Comparison of ENCODE assay signal across 8 mouse cellular contexts in the genomic region with DNA sequence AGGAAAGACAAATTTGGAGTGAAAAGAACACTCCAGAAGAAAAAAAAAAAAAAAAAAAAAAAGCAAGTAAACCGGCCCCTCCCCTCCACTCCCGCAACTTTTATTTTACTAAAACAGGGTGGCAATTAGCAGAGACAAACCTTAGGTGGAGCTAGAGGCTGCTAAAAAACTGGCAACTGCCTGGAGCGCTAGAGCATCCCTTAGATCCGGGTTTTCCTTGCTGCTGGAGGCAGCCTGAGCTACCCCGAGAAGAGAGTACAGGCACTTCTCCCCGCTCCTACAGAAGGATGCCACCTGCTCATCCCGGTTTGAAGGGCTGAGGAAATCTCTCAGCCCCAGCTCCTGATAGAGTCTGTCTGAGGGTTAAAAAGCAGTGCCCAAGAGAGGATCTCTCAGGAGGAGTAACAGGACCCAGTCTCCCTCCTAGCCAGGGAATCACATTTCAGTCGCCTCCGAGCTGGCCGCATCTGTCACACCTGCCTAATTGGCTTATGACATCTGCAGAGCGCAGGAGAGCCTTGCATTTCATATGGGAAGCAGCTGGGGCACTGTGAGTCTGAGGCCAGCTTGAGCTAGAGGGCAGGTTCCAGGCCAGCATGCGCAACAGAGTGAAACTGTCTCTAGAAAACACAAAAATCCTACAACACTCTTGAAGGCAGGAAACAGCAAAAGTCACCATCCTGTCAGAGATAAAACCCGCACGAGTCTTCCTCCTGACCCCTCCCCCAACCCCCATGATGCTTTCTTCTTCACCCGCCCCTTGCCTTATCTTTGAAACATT. TPM values are rescaled to one million over a fixed set of nuclear protein-coding genes. Genes with fewer than 3 reads are reported as not detected.
DNase-seq lines count a peak whose midpoint lies in the region; ATAC-seq and TF ChIP-seq lines count a peak whose summit lies in the region.

No protein-coding gene starts in this region.

- no peaks in the 10 kb centered on the region for H3K27me3 ChIP-seq in embryonic facial prominence, embryonic 12.5 days
- no peaks in the 10 kb centered on the region for H3K27me3 ChIP-seq in heart, embryonic 14.5 days (ENCODE audit: control insufficient read depth, insufficient read depth, low read length)
- no peaks in the 10 kb centered on the region for H3K27me3 ChIP-seq in liver, embryonic 14.5 days (ENCODE audit: control insufficient read depth, insufficient read depth, low read length)
- H3K27me3 ChIP-seq in neural tube, embryonic 12.5 days (replicated peaks): no peaks in the 10 kb centered on the region

- peaks cover 4% of the 10 kb centered on the region; the same call in 1 of the 2 replicates for H3K36me3 ChIP-seq in embryonic facial prominence, embryonic 12.5 days
- peaks cover 4% of the 10 kb centered on the region for H3K36me3 ChIP-seq in heart, embryonic 14.5 days (ENCODE audit: control insufficient read depth, insufficient read depth, low read length)
- no peaks in the 10 kb centered on the region; the same call in 1 of the 2 replicates for H3K36me3 ChIP-seq in liver, embryonic 14.5 days (replicated peaks; ENCODE audit: control insufficient read depth, insufficient read depth, low read depth)
- H3K36me3 ChIP-seq in neural tube, embryonic 12.5 days: peaks cover under 1% of the 10 kb centered on the region; the same call in 1 of the 2 replicates

- H3K4me2 ChIP-seq in embryonic facial prominence, embryonic 12.5 days (replicated peaks): peak overlapping the region; percentile 42
- H3K4me2 ChIP-seq in heart, embryonic 14.5 days (ENCODE audit: low read length): peak overlapping the region; percentile 58
- peak overlapping the region; percentile 59 for H3K4me2 ChIP-seq in liver, embryonic 14.5 days (ENCODE audit: low read depth)
- H3K4me2 ChIP-seq in neural tube, embryonic 12.5 days (replicated peaks): peak overlapping the region; percentile 44

- no peak for TF ChIP-seq EP300 in liver, embryonic 14.5 days (IDR thresholded peaks at IDR 0.05; ENCODE audit: low read depth)

- 0 out of 2 replicates have a peak overlapping the region, but pooled peaks have one; percentile 18 for H3K4me3 ChIP-seq in embryonic facial prominence, embryonic 12.5 days
- H3K4me3 ChIP-seq in heart, embryonic 14.5 days (ENCODE audit: control insufficient read depth in 1 of 2, insufficient read depth in 1 of 2, low read depth in 1 of 2, low read length in 2 of 2): peak overlapping the region; percentile 5 to 22; a peak in 2 of 4 replicates
- H3K4me3 ChIP-seq in liver, embryonic 14.5 days (ENCODE audit: insufficient read depth in 1 of 2, low read depth in 2 of 2, low read length in 2 of 2): peak overlapping the region; percentile 35 to 55
- no peak overlapping the region for H3K4me3 ChIP-seq in neural tube, embryonic 12.5 days

- H3K27ac ChIP-seq in embryonic facial prominence, embryonic 12.5 days: no peak overlapping the region
- peak overlapping the region in 1 of 2 experiments; percentile 58; a peak in 1 of 4 replicates for H3K27ac ChIP-seq in heart, embryonic 14.5 days (replicated peaks in 1 of 2; ENCODE audit: control insufficient read depth in 1 of 2, insufficient read depth in 1 of 2, low read depth in 2 of 2, low read length in 2 of 2)
- no peak overlapping the region for H3K27ac ChIP-seq in liver, embryonic 14.5 days
- H3K27ac ChIP-seq in neural tube, embryonic 12.5 days: no peak overlapping the region

- no peak overlapping the region for H3K9ac ChIP-seq in embryonic facial prominence, embryonic 12.5 days
- peak overlapping the region; percentile 57 for H3K9ac ChIP-seq in heart, embryonic 14.5 days (ENCODE audit: low read length)
- H3K9ac ChIP-seq in liver, embryonic 14.5 days (replicated peaks): no peak overlapping the region
- no peak overlapping the region for H3K9ac ChIP-seq in neural tube, embryonic 12.5 days

- TF ChIP-seq CTCF in liver, embryonic 14.5 days (IDR thresholded peaks at IDR 0.05; ENCODE audit: low read depth): peak; percentile 53

- peaks cover 7% of the 10 kb centered on the region for H3K4me1 ChIP-seq in embryonic facial prominence, embryonic 12.5 days
- peaks cover 25 to 39% of the 10 kb centered on the region in 2 experiments for H3K4me1 ChIP-seq in heart, embryonic 14.5 days (ENCODE audit: control insufficient read depth in 2 of 2, insufficient read depth in 2 of 2, low read length in 2 of 2)
- peaks cover 4 to 30% of the 10 kb centered on the region in 2 experiments; a peak in 3 of 4 replicates for H3K4me1 ChIP-seq in liver, embryonic 14.5 days (replicated peaks; ENCODE audit: control insufficient read depth in 2 of 2, insufficient read depth in 2 of 2, low read length in 1 of 2)
- peaks cover 7% of the 10 kb centered on the region; the same call in 1 of the 2 replicates for H3K4me1 ChIP-seq in neural tube, embryonic 12.5 days

- ATAC-seq in embryonic facial prominence, embryonic 12.5 days (ENCODE audit: insufficient number of reproducible peaks, insufficient read depth, low FRiP score, low TSS enrichment): peak; percentile 70
- peak; percentile 55 for ATAC-seq in heart, embryonic 14.5 days (ENCODE audit: insufficient number of reproducible peaks, insufficient read depth, low FRiP score, low read depth)
- peak; percentile 62 for ATAC-seq in liver, embryonic 14.5 days (ENCODE audit: insufficient read depth)
- peak; percentile 82 for ATAC-seq in neural tube, embryonic 12.5 days (ENCODE audit: low FRiP score, low read depth)

- H3K9me3 ChIP-seq in embryonic facial prominence, embryonic 12.5 days: no peaks in the 10 kb centered on the region
- no peaks in the 10 kb centered on the region for H3K9me3 ChIP-seq in heart, embryonic 14.5 days (ENCODE audit: control insufficient read depth, low read length)
- H3K9me3 ChIP-seq in liver, embryonic 14.5 days (ENCODE audit: control insufficient read depth, low read length): no peaks in the 10 kb centered on the region
- H3K9me3 ChIP-seq in neural tube, embryonic 12.5 days: no peaks in the 10 kb centered on the region

- 6% methylated on average over 15 of the region's 15 CpGs for WGBS in embryonic facial prominence, embryonic 12.5 days
- 8% methylated on average over 15 of the region's 15 CpGs for WGBS in heart, embryonic 14.5 days
- 3% methylated on average over 15 of the region's 15 CpGs for WGBS in liver, embryonic 14.5 days (ENCODE audit: insufficient replicate concordance)
- 10% methylated on average over 15 of the region's 15 CpGs for WGBS in neural tube, embryonic 12.5 days

- DNase-seq in 416B (ENCODE audit: low read depth) (peak; percentile 80), MN1 (ENCODE audit: low spot score) (peak; percentile 83)
- DNase-seq in kidney, postnatal 10 days: peak; percentile 67
- peak in 1 of 3 experiments; percentile 42 for DNase-seq in liver, embryonic 14.5 days (ENCODE audit: low read depth in 3 of 3, low spot score in 3 of 3)
- DNase-seq in yolk sac, embryonic 10.5 days (ENCODE audit: low spot score): peak; percentile 57

RNA-seq across cellular contexts. Expression of a gene that starts 12.4 kb away (rescaled TPM):
- 50.4 and 54.2 TPM in 2 replicates for polyA plus RNA-seq in embryonic facial prominence, embryonic 12.5 days (2016; fragmentation: Nextera tagmentation; extraction: Ambion mirVana)
- 36.9 and 43.1 TPM in 2 replicates for polyA plus RNA-seq in heart, embryonic 14.5 days (2014; fragmentation: Nextera tagmentation; extraction: Ambion mirVana)
- polyA plus RNA-seq in liver, embryonic 14.5 days (2012; rRNA removed): 6.2 and 7.8 TPM in 2 replicates
- 14.4 and 17.4 TPM in 2 replicates for polyA plus RNA-seq in liver, embryonic 14.5 days (2014; fragmentation: Nextera tagmentation; extraction: Ambion mirVana)
- polyA plus RNA-seq in neural tube, embryonic 12.5 days (2016; fragmentation: Nextera tagmentation; extraction: Ambion mirVana): 64.7 and 68.2 TPM in 2 replicates

RNA-seq across cellular contexts. Expression of a gene that starts 27.6 kb away (rescaled TPM):
- polyA plus RNA-seq in embryonic facial prominence, embryonic 12.5 days (2016; fragmentation: Nextera tagmentation; extraction: Ambion mirVana): 44.9 and 52.7 TPM in 2 replicates
- polyA plus RNA-seq in heart, embryonic 14.5 days (2014; fragmentation: Nextera tagmentation; extraction: Ambion mirVana): 40.2 and 44.0 TPM in 2 replicates
- polyA plus RNA-seq in liver, embryonic 14.5 days (2012; rRNA removed): 5.8 and 7.4 TPM in 2 replicates
- 16.5 and 18.5 TPM in 2 replicates for polyA plus RNA-seq in liver, embryonic 14.5 days (2014; fragmentation: Nextera tagmentation; extraction: Ambion mirVana)
- 48.8 and 52.1 TPM in 2 replicates for polyA plus RNA-seq in neural tube, embryonic 12.5 days (2016; fragmentation: Nextera tagmentation; extraction: Ambion mirVana)

RNA-seq across cellular contexts. Expression of a gene that starts 37.4 kb away (rescaled TPM):
- 2.9 and 3.0 TPM in 2 replicates for polyA plus RNA-seq in embryonic facial prominence, embryonic 12.5 days (2016; fragmentation: Nextera tagmentation; extraction: Ambion mirVana)
- 12.7 and 12.8 TPM in 2 replicates for polyA plus RNA-seq in heart, embryonic 14.5 days (2014; fragmentation: Nextera tagmentation; extraction: Ambion mirVana)
- 0.53 and 0.79 TPM in 2 replicates for polyA plus RNA-seq in liver, embryonic 14.5 days (2012; rRNA removed)
- polyA plus RNA-seq in liver, embryonic 14.5 days (2014; fragmentation: Nextera tagmentation; extraction: Ambion mirVana): 0.68 and 0.69 TPM in 2 replicates
- polyA plus RNA-seq in neural tube, embryonic 12.5 days (2016; fragmentation: Nextera tagmentation; extraction: Ambion mirVana): 0.76 and 0.84 TPM in 2 replicates
